Mouse (Mus musculus) kidney, embryonic 14.5 days (tissue): ENCODE measurements at regions not wholly inside any gene's neighbourhood (a gene's known extent, or its start where the extent isn't known, plus 50 kb on each side); places are given as distances from the start of the nearest gene placed in this dataset.
A peak's percentile ranks its signal among the peaks of the same experiment; 100 is the strongest.
"Not testable (repeated sequence)": the region's sequence is repeated elsewhere in the genome, so short reads cannot be mapped to it uniquely, and the experiment has no call there.

ENCODE experiments used
- ATAC-seq: fragments of 200-750 bp; cut with Nextera tagmentation; 2 replicates; pipeline ENCODE4 v1.8.0; 2017; ENCODE audit warnings: moderate number of reproducible peaks, mild to moderate bottlenecking, moderate TSS enrichment, moderate library complexity; ENCODE audit not compliant: low FRiP score, low TSS enrichment
- H3K27ac ChIP-seq: fragments of 300-500 bp; sonication (generic); 2 replicates; pipeline ENCODE4 v1.5.1; 2014; ENCODE audit warnings: low read depth, mild to moderate bottlenecking, low read length, moderate library complexity, mixed read lengths
- H3K27me3 ChIP-seq: fragments of 300-500 bp; sonication (generic); 2 replicates; pipeline ENCODE4 v1.6.1; 2014; ENCODE audit warnings: mild to moderate bottlenecking, low read length; ENCODE audit not compliant: control insufficient read depth, insufficient read depth
- H3K36me3 ChIP-seq: fragments of 300-500 bp; sonication (generic); 2 replicates; pipeline ENCODE4 v1.6.1; 2014; ENCODE audit warnings: low read length, mixed read lengths; ENCODE audit not compliant: control insufficient read depth, insufficient read depth
- H3K4me1 ChIP-seq: fragments of 300-500 bp; sonication (generic); 2 replicates; pipeline ENCODE4 v1.6.1; 2014; ENCODE audit warnings: low read length, mixed read lengths; ENCODE audit not compliant: control insufficient read depth, insufficient read depth
- H3K4me2 ChIP-seq: fragments of 300-500 bp; sonication (generic); replicated peaks from 2 replicates; pipeline ENCODE4 v1.6.1; 2014; ENCODE audit warnings: low read depth, mild to moderate bottlenecking, low read length
- H3K4me3 ChIP-seq: fragments of 300-500 bp; sonication (generic); 2 replicates; pipeline ENCODE4 v1.5.1; 2014; ENCODE audit warnings: mild to moderate bottlenecking, low read length
- H3K9ac ChIP-seq: fragments of 300-500 bp; sonication (generic); 2 replicates; pipeline ENCODE4 v1.6.1; 2014; ENCODE audit warnings: low read depth, mild to moderate bottlenecking, low read length, moderate library complexity
- H3K9me3 ChIP-seq: fragments of 300-500 bp; sonication (generic); 2 replicates; pipeline ENCODE4 v1.6.1; 2016; ENCODE audit warnings: low read length; ENCODE audit not compliant: control insufficient read depth
- WGBS: fragments of 180-500 bp; shearing (Covaris S2); extraction: QIAGEN DNeasy Blood & Tissue Kit; methylation state at CpG from one replicate; pipeline ENCODE4 v1.1.7; 2014; 5-methylcytosine and 5-hydroxymethylcytosine counted together

DNA sequence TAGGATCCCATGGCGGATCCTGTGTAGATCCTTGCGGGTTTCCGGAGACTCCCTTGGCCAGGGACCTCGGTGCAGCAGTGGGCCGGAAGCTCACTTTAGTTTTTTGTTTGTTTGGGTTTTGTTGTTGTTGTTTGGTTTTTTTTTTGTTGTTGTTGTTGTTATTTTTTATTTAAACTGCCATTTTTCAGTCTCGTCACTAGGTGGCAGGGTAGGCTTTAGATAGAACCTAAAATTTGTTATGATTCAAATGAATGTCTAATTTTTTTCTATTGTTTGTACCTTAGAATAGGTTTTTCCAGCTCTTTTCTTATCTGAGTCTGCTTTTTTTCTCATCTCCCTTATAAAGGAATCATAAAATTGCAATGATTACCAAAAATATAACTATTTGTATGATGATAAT lies 834.4 kb upstream of the Tacstd2 start:
- ATAC-seq = no peak
- WGBS = 87% methylated on average over 6 of the region's 6 CpGs
- no peaks in the 10 kb centered on the region for H3K36me3 ChIP-seq
- no peak overlapping the region for H3K4me3 ChIP-seq
- H3K27ac ChIP-seq = no peak overlapping the region
- H3K9me3 ChIP-seq = no peaks in the 10 kb centered on the region
- H3K4me2 ChIP-seq = no peak overlapping the region
- no peaks in the 10 kb centered on the region for H3K27me3 ChIP-seq
- no peak overlapping the region for H3K9ac ChIP-seq
- no peaks in the 10 kb centered on the region for H3K4me1 ChIP-seq

DNA sequence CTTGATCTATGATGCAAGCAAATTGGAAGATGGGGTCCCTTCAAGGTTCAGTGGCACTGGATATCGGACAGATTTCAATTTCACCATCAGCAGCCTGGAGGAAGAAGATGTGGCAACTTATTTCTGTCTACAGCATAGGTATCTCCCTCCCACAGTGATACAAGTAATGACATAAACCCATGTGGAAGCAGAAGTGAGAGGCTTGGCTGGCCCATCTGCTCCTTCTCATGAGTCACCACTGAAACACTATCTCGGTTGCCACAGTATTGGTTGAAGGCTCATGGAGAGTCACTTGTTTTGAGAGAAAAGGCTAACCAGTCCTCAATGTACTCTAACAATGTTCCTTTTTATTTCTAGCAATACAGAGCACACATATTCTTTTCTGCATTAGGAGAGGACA lies 804.2 kb upstream of the Tacstd2 start:
- ATAC-seq = peak; percentile 60; the same call in 1 of the 2 replicates
- Histone ChIP-seq H3K4me1 (no peaks in the 10 kb centered on the region), H3K36me3 (no peaks in the 10 kb centered on the region), H3K4me3 (no peak overlapping the region), H3K4me2 (no peak overlapping the region), H3K9me3 (no peaks in the 10 kb centered on the region), H3K27ac (no peak overlapping the region), H3K27me3 (no peaks in the 10 kb centered on the region), H3K9ac (no peak overlapping the region)
- WGBS = 40% methylated on average over 2 of the region's 2 CpGs

DNA sequence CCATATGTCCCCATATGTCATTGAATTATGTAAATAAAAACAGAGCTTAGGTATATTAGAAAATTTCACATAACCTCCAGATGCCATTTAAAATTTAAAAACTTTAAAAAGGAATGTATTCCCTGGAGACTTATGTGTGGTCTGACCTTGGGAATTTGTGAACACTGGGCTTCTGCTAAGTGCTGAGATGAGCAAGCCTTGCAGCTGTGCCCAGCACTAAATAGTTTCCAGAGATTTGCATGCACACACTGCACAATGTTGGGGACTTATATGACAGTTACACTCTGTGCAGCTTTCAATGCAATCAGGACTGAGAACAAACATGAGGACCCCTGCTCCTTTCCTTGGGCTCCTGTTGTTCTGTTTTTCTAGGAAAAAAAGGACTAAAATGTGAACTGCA lies 803.6 kb upstream of the Tacstd2 start:
- H3K27ac ChIP-seq, H3K9me3 ChIP-seq, H3K4me3 ChIP-seq, H3K4me2 ChIP-seq, H3K36me3 ChIP-seq, H3K4me1 ChIP-seq, H3K27me3 ChIP-seq, ATAC-seq, H3K9ac ChIP-seq: not testable (repeated sequence)

DNA sequence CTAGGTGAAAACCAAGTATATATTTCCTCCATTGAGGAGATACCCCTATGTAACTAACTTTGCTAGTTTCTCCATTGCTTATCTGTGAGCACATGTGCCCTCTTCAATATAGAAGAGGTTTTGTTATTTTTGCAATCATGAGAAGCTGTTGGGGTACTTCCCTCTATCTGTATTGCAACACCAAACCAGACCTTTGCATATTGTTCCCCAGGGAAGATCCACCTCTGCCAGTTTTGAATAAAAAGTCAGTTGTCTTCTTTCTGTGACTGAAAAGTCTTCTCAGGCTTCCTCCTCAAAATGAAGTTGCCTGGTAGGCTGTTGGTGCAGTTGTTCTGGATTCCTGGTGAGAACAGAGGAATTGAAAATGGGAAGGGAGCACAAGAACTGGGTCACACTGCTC lies 775.8 kb upstream of the Tacstd2 start:
- ATAC-seq = no peak
- Histone ChIP-seq H3K36me3 (no peaks in the 10 kb centered on the region), H3K9ac (no peak overlapping the region)

DNA sequence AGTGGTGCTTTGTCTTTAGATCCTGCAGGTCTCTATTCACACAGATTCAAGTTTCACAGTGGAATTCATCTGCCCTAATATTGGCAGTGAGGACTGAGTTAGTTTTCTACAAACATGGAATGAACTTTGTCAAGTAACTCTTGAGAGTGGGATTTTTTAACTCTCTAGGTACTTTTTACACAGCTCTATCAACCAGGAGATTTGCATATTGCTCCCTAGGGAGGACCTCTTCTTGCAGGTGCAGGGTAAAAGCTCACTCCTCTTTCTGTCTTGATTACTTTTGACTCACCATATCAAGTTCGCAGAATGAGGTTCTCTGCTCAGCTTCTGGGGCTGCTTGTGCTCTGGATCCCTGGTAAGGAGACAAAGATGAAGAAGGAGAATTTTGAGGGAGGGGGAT lies 766.5 kb upstream of the Tacstd2 start:
- no peak overlapping the region for H3K4me3 ChIP-seq
- no peaks in the 10 kb centered on the region for H3K4me1 ChIP-seq
- H3K9ac ChIP-seq = no peak overlapping the region
- H3K4me2 ChIP-seq = no peak overlapping the region
- WGBS = 91% methylated on average over 1 of the region's 1 CpGs
- ATAC-seq = no peak
- no peaks in the 10 kb centered on the region for H3K27me3 ChIP-seq
- H3K36me3 ChIP-seq = no peaks in the 10 kb centered on the region
- no peak overlapping the region for H3K27ac ChIP-seq
- H3K9me3 ChIP-seq = no peaks in the 10 kb centered on the region

More for the DNA sequence above, 775.8 kb upstream of the Tacstd2 start:
- no peak overlapping the region for H3K27ac ChIP-seq
- no peaks in the 10 kb centered on the region for H3K4me1 ChIP-seq
- no peaks in the 10 kb centered on the region for H3K9me3 ChIP-seq
- no peak overlapping the region for H3K4me2 ChIP-seq
- no peak overlapping the region for H3K4me3 ChIP-seq
- H3K27me3 ChIP-seq = no peaks in the 10 kb centered on the region

DNA sequence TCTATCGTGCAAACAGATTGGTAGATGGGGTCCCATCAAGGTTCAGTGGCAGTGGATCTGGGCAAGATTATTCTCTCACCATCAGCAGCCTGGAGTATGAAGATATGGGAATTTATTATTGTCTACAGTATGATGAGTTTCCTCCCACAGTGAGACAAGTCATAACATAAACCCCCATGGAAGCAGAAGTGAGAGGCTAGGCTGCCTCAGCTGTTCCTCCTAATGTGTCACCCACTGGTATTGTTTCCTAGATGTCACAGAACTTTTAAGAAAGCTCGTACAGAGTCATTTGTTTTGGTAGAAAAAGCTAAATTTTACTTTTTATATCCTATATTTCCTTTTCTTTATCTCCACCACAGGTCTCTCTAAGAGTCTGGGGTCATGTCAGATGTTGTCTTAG lies 721.1 kb upstream of the Tacstd2 start:
- Histone ChIP-seq H3K4me3 (no peak overlapping the region), H3K9me3 (no peaks in the 10 kb centered on the region), H3K4me2 (no peak overlapping the region), H3K36me3 (no peaks in the 10 kb centered on the region), H3K27me3 (no peaks in the 10 kb centered on the region), H3K9ac (no peak overlapping the region), H3K4me1 (no peaks in the 10 kb centered on the region), H3K27ac (no peak overlapping the region)
- ATAC-seq = no peak
- WGBS = 81% methylated on average over 2 of the region's 2 CpGs

DNA sequence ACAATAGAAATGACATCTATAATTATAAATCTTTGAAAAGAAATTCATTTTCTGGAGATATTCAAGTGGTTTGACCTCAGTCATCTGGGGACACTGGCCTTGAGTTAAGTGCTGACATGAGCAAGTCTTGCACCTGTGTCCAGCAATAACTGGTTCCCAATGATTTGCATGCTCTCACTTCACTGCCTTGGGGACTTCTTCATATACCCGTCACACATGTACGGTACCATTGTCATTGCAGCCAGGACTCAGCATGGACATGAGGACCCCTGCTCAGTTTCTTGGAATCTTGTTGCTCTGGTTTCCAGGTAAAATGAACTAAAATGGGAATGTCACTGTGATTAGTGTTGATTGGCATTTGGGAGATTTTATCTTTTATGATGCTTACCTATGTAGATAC lies 720.6 kb upstream of the Tacstd2 start:
- Histone ChIP-seq H3K9me3 (no peaks in the 10 kb centered on the region), H3K27me3 (no peaks in the 10 kb centered on the region), H3K4me3 (no peak overlapping the region), H3K27ac (no peak overlapping the region), H3K4me2 (no peak overlapping the region), H3K36me3 (no peaks in the 10 kb centered on the region), H3K9ac (no peak overlapping the region), H3K4me1 (no peaks in the 10 kb centered on the region)
- 94% methylated on average over 2 of the region's 2 CpGs for WGBS
- ATAC-seq = no peak

DNA sequence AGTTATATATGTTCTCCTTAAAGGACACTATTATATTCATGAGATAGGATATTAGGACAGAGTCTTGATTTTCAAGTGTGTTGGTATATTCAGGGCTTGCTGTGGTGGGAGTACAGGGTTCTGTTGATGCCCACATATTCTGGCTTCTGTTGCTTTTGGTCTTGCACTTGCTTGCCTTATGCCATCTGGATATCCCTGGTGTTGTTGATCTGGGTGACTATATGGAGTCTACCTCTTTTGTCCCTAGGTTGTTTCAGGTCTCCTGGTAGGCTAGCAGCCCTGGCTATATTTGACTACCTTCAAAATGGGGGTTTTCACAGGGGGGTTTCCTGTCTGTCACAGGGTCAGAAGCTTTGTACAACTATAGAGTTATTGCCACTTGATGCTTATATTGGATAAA lies 717.1 kb upstream of the Tacstd2 start:
- no peak for ATAC-seq
- no peak overlapping the region for H3K27ac ChIP-seq
- H3K9me3 ChIP-seq = no peaks in the 10 kb centered on the region
- no peaks in the 10 kb centered on the region for H3K27me3 ChIP-seq
- no peaks in the 10 kb centered on the region for H3K36me3 ChIP-seq
- no peak overlapping the region for H3K4me3 ChIP-seq
- no peak overlapping the region for H3K4me2 ChIP-seq
- H3K4me1 ChIP-seq = no peaks in the 10 kb centered on the region
- no peak overlapping the region for H3K9ac ChIP-seq

DNA sequence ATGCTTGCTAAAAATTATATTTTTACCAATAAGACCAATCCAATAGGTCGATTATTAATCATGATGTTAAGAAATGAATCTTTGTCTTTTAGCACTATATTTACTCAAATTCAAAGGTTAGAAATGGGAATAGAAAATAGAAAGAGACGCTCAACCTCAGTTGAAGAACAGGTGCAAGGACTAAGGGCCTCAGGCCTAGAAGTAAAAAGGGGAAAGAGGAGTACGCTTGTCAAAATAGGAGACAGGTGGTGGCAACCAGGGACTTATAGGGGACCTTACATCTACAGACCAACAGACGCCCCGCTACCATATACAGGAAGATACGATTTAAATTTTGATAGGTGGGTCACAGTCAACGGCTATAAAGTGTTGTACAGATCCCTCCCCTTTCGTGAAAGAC lies 715.7 kb upstream of the Tacstd2 start:
- not testable (repeated sequence) for H3K4me2 ChIP-seq, H3K27me3 ChIP-seq, H3K9ac ChIP-seq, H3K9me3 ChIP-seq, H3K27ac ChIP-seq, ATAC-seq, H3K4me3 ChIP-seq, H3K36me3 ChIP-seq, H3K4me1 ChIP-seq
- no CpG with 5 or more reads among the region's 8 CpGs for WGBS

DNA sequence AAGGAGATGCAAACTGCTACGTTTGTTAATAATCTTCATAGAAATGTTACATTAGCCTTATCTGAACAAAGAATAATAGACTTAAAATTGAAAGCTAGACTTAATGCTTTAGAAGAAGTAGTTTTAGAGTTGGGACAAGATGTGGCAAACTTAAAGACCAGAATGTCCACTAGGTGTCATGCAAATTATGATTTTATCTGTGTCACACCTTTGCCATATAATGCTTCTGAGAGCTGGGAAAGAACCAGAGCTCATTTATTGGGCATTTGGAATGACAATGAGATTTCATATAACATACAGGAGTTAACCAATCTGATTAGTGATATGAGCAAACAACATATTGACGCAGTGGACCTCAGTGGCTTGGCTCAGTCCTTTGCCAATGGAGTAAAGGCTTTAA lies 714.8 kb upstream of the Tacstd2 start:
- not testable (repeated sequence) for H3K27ac ChIP-seq, H3K27me3 ChIP-seq, H3K9ac ChIP-seq, ATAC-seq, H3K4me1 ChIP-seq, H3K9me3 ChIP-seq, H3K4me2 ChIP-seq, H3K4me3 ChIP-seq, H3K36me3 ChIP-seq
- 81% methylated on average over 2 of the region's 2 CpGs for WGBS
